Mouse (Mus musculus): ENCODE results near the gene Apba1.

DNA sequence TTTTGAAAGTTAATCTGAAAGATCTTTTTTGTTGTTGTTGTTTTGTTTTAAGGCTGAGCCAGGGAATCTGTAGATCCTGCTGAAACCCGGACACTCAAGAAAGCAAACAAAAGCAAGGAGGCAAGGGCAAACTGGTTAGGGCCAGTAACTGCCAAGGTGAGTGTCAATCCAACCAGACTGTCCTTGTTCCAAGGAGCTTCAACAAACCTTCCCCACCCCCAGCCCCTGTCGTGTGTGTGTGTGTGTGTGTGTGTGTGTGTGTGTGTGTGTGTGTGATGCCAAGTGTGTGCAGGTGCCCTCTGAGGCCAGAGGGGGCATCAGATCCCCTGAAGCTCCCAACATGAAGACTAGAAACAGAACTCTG, 210.2 kb downstream of the Apba1 start:
- TF ChIP-seq CTCF (IDR thresholded peaks at IDR 0.05; ENCODE audit: insufficient read depth, low read length) (no peak), POLR2A (IDR thresholded peaks at IDR 0.05; ENCODE audit: borderline replicate concordance, extremely low read depth, low read depth, low read length) (no peak)
